11 mouse cellular contexts compared by ENCODE assay signal in the genomic region with DNA sequence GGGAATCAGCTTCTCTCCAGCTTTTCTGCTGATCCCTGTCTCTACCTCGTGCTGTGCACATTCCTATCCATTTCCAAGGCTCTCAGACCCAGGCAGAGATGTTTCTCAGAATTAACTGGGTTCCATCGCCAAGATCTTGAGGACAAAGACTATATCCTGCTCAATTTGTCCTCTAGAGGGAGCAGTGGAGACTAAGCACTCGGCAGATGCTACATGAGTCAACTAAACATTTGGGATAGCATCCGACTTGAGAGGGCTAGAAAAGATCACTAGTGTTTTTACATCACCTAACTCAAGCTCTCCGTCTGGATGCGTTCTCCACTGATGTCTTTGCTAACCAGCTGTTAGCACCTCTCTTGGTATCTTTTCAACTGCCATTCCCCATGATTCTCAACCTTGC.
DNase-seq lines count a peak whose midpoint lies in the region; ATAC-seq and TF ChIP-seq lines count a peak whose summit lies in the region.
"Had no signal": no experiment of that assay in that cellular context is flagged by ENCODE, and none has a peak within 500 bp of the region (broad histone marks: within the 10 kb centered on the region; RNA-seq: fewer than 3 reads in every experiment).

No protein-coding gene starts in this region.

- TF ChIP-seq CTCF in stomach, postnatal 0 days (IDR thresholded peaks at IDR 0.05; ENCODE audit: low read depth), result peak; percentile 68

- H3K9me3 ChIP-seq in hindbrain, embryonic 11.5 days (ENCODE audit: control insufficient read depth, low read length), result no peaks in the 10 kb centered on the region
- H3K9me3 ChIP-seq in hindbrain, embryonic 10.5 days, result no peaks in the 10 kb centered on the region
- no peaks in the 10 kb centered on the region for H3K9me3 ChIP-seq in stomach, postnatal 0 days (ENCODE audit: control insufficient read depth, low read length)
- H3K9me3 ChIP-seq: neural tube, embryonic 12.5 days; stomach, embryonic 15.5 days had no signal

- H3K4me3 ChIP-seq in hindbrain, embryonic 11.5 days (ENCODE audit: low read depth, low read length), result no peak overlapping the region
- H3K4me3 ChIP-seq in hindbrain, embryonic 10.5 days, result no peak overlapping the region
- H3K4me3 ChIP-seq in stomach, postnatal 0 days (ENCODE audit: low read depth, low read length), result no peak overlapping the region
- H3K4me3 ChIP-seq: neural tube, embryonic 12.5 days; stomach, embryonic 15.5 days had no signal

- H3K4me2 ChIP-seq in hindbrain, embryonic 11.5 days (replicated peaks; ENCODE audit: low read depth, low read length), result no peak overlapping the region
- H3K4me2 ChIP-seq in stomach, postnatal 0 days (replicated peaks; ENCODE audit: low read depth), result no peak overlapping the region
- H3K4me2 ChIP-seq: neural tube, embryonic 12.5 days; stomach, embryonic 15.5 days had no signal

- H3K4me1 ChIP-seq in hindbrain, embryonic 11.5 days (replicated peaks; ENCODE audit: control insufficient read depth, insufficient read depth, low read length), result no peaks in the 10 kb centered on the region
- no peaks in the 10 kb centered on the region for H3K4me1 ChIP-seq in hindbrain, embryonic 10.5 days (replicated peaks)
- no peaks in the 10 kb centered on the region for H3K4me1 ChIP-seq in stomach, postnatal 0 days (replicated peaks; ENCODE audit: control insufficient read depth, insufficient read depth)
- H3K4me1 ChIP-seq: neural tube, embryonic 12.5 days; stomach, embryonic 15.5 days had no signal

- H3K9ac ChIP-seq in hindbrain, embryonic 11.5 days (ENCODE audit: low read depth, low read length), result no peak overlapping the region
- no peak overlapping the region for H3K9ac ChIP-seq in stomach, postnatal 0 days (ENCODE audit: low read length)
- H3K9ac ChIP-seq: neural tube, embryonic 12.5 days; stomach, embryonic 15.5 days had no signal

- no peaks in the 10 kb centered on the region for H3K27me3 ChIP-seq in hindbrain, embryonic 11.5 days (ENCODE audit: control insufficient read depth, insufficient read depth, low read length)
- H3K27me3 ChIP-seq in hindbrain, embryonic 10.5 days (ENCODE audit: insufficient read depth, poor library complexity, severe bottlenecking), result no peaks in the 10 kb centered on the region
- H3K27me3 ChIP-seq in stomach, postnatal 0 days (ENCODE audit: control insufficient read depth, insufficient read depth, low read length), result no peaks in the 10 kb centered on the region
- H3K27me3 ChIP-seq: neural tube, embryonic 12.5 days; stomach, embryonic 15.5 days had no signal

- DNase-seq in hindbrain, embryonic 11.5 days (ENCODE audit: low spot score), result peak; percentile 33
- no peak for DNase-seq in hindbrain, embryonic 10.5 days (ENCODE audit: low spot score)
- DNase-seq in lung, postnatal 10 days, result peak; percentile 45
- no peak for DNase-seq in lung, postnatal 14 days
- peak; percentile 72 for DNase-seq in brain, adult 2 months (ENCODE audit: low read depth, low spot score)
- DNase-seq in stomach, postnatal 0 days (ENCODE audit: low spot score), result no peak
- DNase-seq: kidney, postnatal 10 days had no signal

- peaks cover 7% of the 10 kb centered on the region; the same call in 1 of the 2 replicates for H3K36me3 ChIP-seq in hindbrain, embryonic 11.5 days (ENCODE audit: control insufficient read depth, insufficient read depth, low read length)
- peaks cover 72% of the 10 kb centered on the region for H3K36me3 ChIP-seq in hindbrain, embryonic 10.5 days
- H3K36me3 ChIP-seq in stomach, postnatal 0 days (ENCODE audit: control insufficient read depth, insufficient read depth, low read length), result no peaks in the 10 kb centered on the region

- no peak for ATAC-seq in hindbrain, embryonic 11.5 days (ENCODE audit: low FRiP score)
- ATAC-seq in stomach, postnatal 0 days (ENCODE audit: low FRiP score, low TSS enrichment), result 0 out of 2 replicates have a peak, but pooled peaks have one; percentile 11
- ATAC-seq in erythroid progenitor cell, adult 5-6 weeks (replicated peaks; ENCODE audit: low FRiP score, poor library complexity, severe bottlenecking), result no peak
- no peak for ATAC-seq in megakaryocyte progenitor cell, adult 5-6 weeks (replicated peaks; ENCODE audit: poor library complexity)

- no peak overlapping the region for H3K27ac ChIP-seq in hindbrain, embryonic 11.5 days (ENCODE audit: low read depth, low read length)
- no peak overlapping the region for H3K27ac ChIP-seq in hindbrain, embryonic 10.5 days
- no peak overlapping the region for H3K27ac ChIP-seq in stomach, postnatal 0 days (replicated peaks)
- H3K27ac ChIP-seq: neural tube, embryonic 12.5 days; stomach, embryonic 15.5 days had no signal

- WGBS in hindbrain, embryonic 11.5 days, result 75% methylated on average over 6 of the region's 6 CpGs
- WGBS in hindbrain, embryonic 10.5 days, result 80% methylated on average over 6 of the region's 6 CpGs
- 76% methylated on average over 6 of the region's 6 CpGs for WGBS in stomach, postnatal 0 days

- TF ChIP-seq EP300 in stomach, postnatal 0 days (optimal IDR thresholded peaks at IDR 0.05), result no peak

Comparison
In these comparisons a context has a peak if more than half of its experiments do, and no peak if none do; other contexts are left out.
1. DNase-seq: peak in hindbrain, embryonic 11.5 days (single experiment), lung, postnatal 10 days (single experiment) and brain, adult 2 months (single experiment); none in hindbrain, embryonic 10.5 days (single experiment), lung, postnatal 14 days (single experiment) and stomach, postnatal 0 days (single experiment).